Mouse (Mus musculus) 3T3-L1 (cell line): Measurements from ENCODE around the gene Dhrs7b.
"Not testable (repeated sequence)": the region's sequence is repeated elsewhere in the genome, so short reads cannot be mapped to it uniquely, and the experiment has no call there.

ENCODE experiments used
- DNase-seq: peaks from one replicate; pipeline ENCODE4 v3.0.0-alpha.2; 2015; ENCODE audit warnings: low read depth, low spot score

Dhrs7b gene

GRCm38 (mm10) chr11:60841467-60842200 is 11.2 kb downstream of the Dhrs7b start:
- DNase-seq: peak; percentile 55

GRCm38 (mm10) chr11:60843412-60843811 is 13.0 kb downstream of the Dhrs7b start:
- DNase-seq: no peak

- DNase-seq: no peak
Observed at GRCm38 (mm10) chr11:60845415-60845814, 15.0 kb downstream of the Dhrs7b start.

GRCm38 (mm10) chr11:60856587-60856986 is 26.2 kb downstream of the Dhrs7b start:
- peak; percentile 66 for DNase-seq

- no peak for DNase-seq
Observed at GRCm38 (mm10) chr11:60861993-60862392, 31.6 kb downstream of the Dhrs7b start.

GRCm38 (mm10) chr11:60863196-60863595 is 32.8 kb downstream of the Dhrs7b start:
- no peak for DNase-seq

GRCm38 (mm10) chr11:60864166-60864565 is 33.7 kb downstream of the Dhrs7b start:
- no peak for DNase-seq

GRCm38 (mm10) chr11:60864916-60865315 is 34.5 kb downstream of the Dhrs7b start:
- DNase-seq: no peak

GRCm38 (mm10) chr11:60866021-60866420 is 35.6 kb downstream of the Dhrs7b start:
- no peak for DNase-seq

- DNase-seq: no peak
Observed at GRCm38 (mm10) chr11:60867456-60867855, 37.0 kb downstream of the Dhrs7b start.

GRCm38 (mm10) chr11:60867904-60868303 is 37.5 kb downstream of the Dhrs7b start:
- DNase-seq: no peak

- not testable (repeated sequence) for DNase-seq
Observed at GRCm38 (mm10) chr11:60869471-60869870, 39.0 kb downstream of the Dhrs7b start.

GRCm38 (mm10) chr11:60871409-60871808 is 41.0 kb downstream of the Dhrs7b start:
- no peak for DNase-seq

GRCm38 (mm10) chr11:60873101-60873500 is 42.7 kb downstream of the Dhrs7b start:
- DNase-seq: no peak

GRCm38 (mm10) chr11:60878056-60878612 is 47.7 kb downstream of the Dhrs7b start:
- DNase-seq: peak; percentile 67

- peak; percentile 96 for DNase-seq
Observed at GRCm38 (mm10) chr11:60878675-60879294, 48.4 kb downstream of the Dhrs7b start, which contains the start of gene Tmem11. Gene Tmem11, minus strand, starts transcription at chr11:60879272.

- peak; percentile 81 for DNase-seq
Observed at GRCm38 (mm10) chr11:60879423-60879822, 49.0 kb downstream of the Dhrs7b start.

GRCm38 (mm10) chr11:60880559-60880958 is 50.1 kb downstream of the Dhrs7b start:
- peak; percentile 63 for DNase-seq

- DNase-seq: peak; percentile 44
Observed at GRCm38 (mm10) chr11:60882386-60882785, 52.0 kb downstream of the Dhrs7b start.

GRCm38 (mm10) chr11:60886986-60887385 is 56.6 kb downstream of the Dhrs7b start:
- not testable (repeated sequence) for DNase-seq

- DNase-seq: no peak
Observed at GRCm38 (mm10) chr11:60889861-60890260, 59.4 kb downstream of the Dhrs7b start.

GRCm38 (mm10) chr11:60890286-60890685 is 59.9 kb downstream of the Dhrs7b start:
- DNase-seq: no peak

- no peak for DNase-seq
Observed at GRCm38 (mm10) chr11:60890744-60891143, 60.3 kb downstream of the Dhrs7b start.
